Mouse (Mus musculus) liver, embryonic 14.5 days (tissue): ENCODE data around the gene Mical3. TPM values are rescaled to one million over a fixed set of nuclear protein-coding genes. Genes with fewer than 3 reads are reported as not detected.

Experiments used
- ATAC-seq: fragments of 200-750 bp; cut with Nextera tagmentation; 2 replicates; pipeline ENCODE4 v1.8.0; 2017; ENCODE audit warnings: moderate number of reproducible peaks, mild to moderate bottlenecking, moderate library complexity; ENCODE audit not compliant: insufficient read depth
- DNase-seq, 3 experiments: peaks; one replicate each; pipeline ENCODE4 v3.0.0-alpha.2; 2012 to 2013; ENCODE audit warnings: low read depth in 3 of 3, low spot score in 3 of 3
- H3K27ac ChIP-seq: fragments of 300-500 bp; sonication (generic); 2 replicates; pipeline ENCODE4 v1.5.1; 2014; ENCODE audit warnings: moderate library complexity, mild to moderate bottlenecking, control low read depth, inconsistent platforms
- H3K27me3 ChIP-seq: fragments of 300-500 bp; sonication (generic); 2 replicates; pipeline ENCODE4 v1.6.1; 2014; ENCODE audit warnings: mild to moderate bottlenecking, low read length, moderate library complexity; ENCODE audit not compliant: control insufficient read depth, insufficient read depth
- H3K36me3 ChIP-seq: fragments of 300-500 bp; sonication (generic); replicated peaks from 2 replicates; pipeline ENCODE4 v1.6.1; 2014; ENCODE audit warnings: low read depth; ENCODE audit not compliant: control insufficient read depth, insufficient read depth
- H3K4me1 ChIP-seq, 2 experiments: fragments of 200-500 bp in 1 of 2; fragments of 300-500 bp in 1 of 2; sonication (generic) in 1 of 2; replicated peaks; 2 replicates each; pipeline ENCODE4 v1.6.1; 2012 to 2014; ENCODE audit warnings: antibody characterized with exemption in 1 of 2, inconsistent platforms in 1 of 2, low read length in 1 of 2; ENCODE audit not compliant: control insufficient read depth in 2 of 2, insufficient read depth in 2 of 2
- H3K4me2 ChIP-seq: fragments of 300-500 bp; sonication (generic); 2 replicates; pipeline ENCODE4 v1.6.1; 2014; ENCODE audit warnings: low read depth, mild to moderate bottlenecking, control low read depth, moderate library complexity
- H3K4me3 ChIP-seq, 2 experiments: fragments of 200-500 bp in 1 of 2; fragments of 300-500 bp in 1 of 2; sonication (generic) in 1 of 2; 2 replicates each; pipeline ENCODE4 v1.5.1; 2012 to 2014; ENCODE audit warnings: low read depth in 2 of 2, low read length in 2 of 2, mild to moderate bottlenecking in 2 of 2, control low read depth in 1 of 2, inconsistent platforms in 1 of 2, moderate library complexity in 1 of 2; ENCODE audit not compliant: insufficient read depth in 1 of 2
- H3K9ac ChIP-seq: fragments of 300-500 bp; sonication (generic); replicated peaks from 2 replicates; pipeline ENCODE4 v1.6.1; 2014; ENCODE audit warnings: mild to moderate bottlenecking, control low read depth, moderate library complexity
- H3K9me3 ChIP-seq: fragments of 300-500 bp; sonication (generic); 2 replicates; pipeline ENCODE4 v1.6.1; 2016; ENCODE audit warnings: low read length, mixed read lengths; ENCODE audit not compliant: control insufficient read depth
- CTCF ChIP-seq: IDR thresholded peaks from 2 replicates; pipeline ENCODE4 v1.5.1; 2016; ENCODE audit warnings: antibody characterized with exemption, low read depth, control low read depth
- EP300 ChIP-seq: IDR thresholded peaks from 2 replicates; pipeline ENCODE4 v1.6.1; 2016; ENCODE audit warnings: antibody characterized with exemption, low read depth
- WGBS: fragments of 180-500 bp; shearing (Covaris S2); extraction: QIAGEN DNeasy Blood & Tissue Kit; methylation state at CpG from one replicate; pipeline ENCODE4 v1.1.7; 2014; ENCODE audit not compliant: insufficient replicate concordance; 5-methylcytosine and 5-hydroxymethylcytosine counted together
- polyA plus RNA-seq, 2 experiments: library from polyadenylated mRNA; depleted of rRNA in 1 of 2; stranded (reverse) in 1 of 2; unstranded in 1 of 2; fragments of >200 nt; fragmentation: Nextera tagmentation in 1 of 2; extraction: Ambion mirVana in 1 of 2; gene quantifications; 2 replicates each; pipeline versions ENCODE4 v1.2.1 to v1.2.3; 2012 to 2014

Gene Mical3
- polyA plus RNA-seq, 2 experiments, result 8.1 to 9.4 TPM

- DNase-seq, result no peak
- H3K36me3 ChIP-seq, result no peaks in the 10 kb centered on the region; the same call in 1 of the 2 replicates
- peaks cover 61 to 88% of the 10 kb centered on the region in 2 experiments for H3K4me1 ChIP-seq
Observed at GRCm38 (mm10) chr6:121098511-121099227, 32.1 kb downstream of the Mical3 start.

GRCm38 (mm10) chr6:121098109-121098508 is 32.7 kb downstream of the Mical3 start:
- Histone ChIP-seq H3K4me2 (no peak overlapping the region), H3K27me3 (no peaks in the 10 kb centered on the region), H3K9me3 (no peaks in the 10 kb centered on the region), H3K27ac (no peak overlapping the region), H3K9ac (no peak overlapping the region), H3K36me3 (no peaks in the 10 kb centered on the region; the same call in 1 of the 2 replicates), H3K4me1 (peaks cover 67 to 89% of the 10 kb centered on the region in 2 experiments), H3K4me3 (no peak overlapping the region)
- DNase-seq, result no peak
- 59% methylated on average over 9 of the region's 9 CpGs for WGBS
- no peak for ATAC-seq
- TF ChIP-seq EP300 (no peak), CTCF (no peak)

More at GRCm38 (mm10) chr6:121098511-121099227, 32.1 kb downstream of the Mical3 start:
- no peak for TF ChIP-seq EP300
- no peak for TF ChIP-seq CTCF
- no peak overlapping the region; the same call in 1 of the 2 replicates for H3K27ac ChIP-seq
- no peak overlapping the region; the same call in 1 of the 2 replicates for H3K4me2 ChIP-seq
- no peak overlapping the region for H3K4me3 ChIP-seq
- H3K9ac ChIP-seq, result no peak overlapping the region; the same call in 1 of the 2 replicates
- no peaks in the 10 kb centered on the region for H3K27me3 ChIP-seq
- 50% methylated on average over 9 of the region's 9 CpGs for WGBS
- ATAC-seq, result no peak
- no peaks in the 10 kb centered on the region for H3K9me3 ChIP-seq

- no peak for DNase-seq
- H3K4me3 ChIP-seq, result no peak overlapping the region
- peak overlapping the region; percentile 14 for H3K27ac ChIP-seq
- H3K9ac ChIP-seq, result no peak overlapping the region
- 78% methylated on average over 8 of the region's 8 CpGs for WGBS
- H3K36me3 ChIP-seq, result no peaks in the 10 kb centered on the region
- H3K4me1 ChIP-seq, result peaks cover 74 to 94% of the 10 kb centered on the region in 2 experiments
- H3K4me2 ChIP-seq, result no peak overlapping the region
- H3K27me3 ChIP-seq, result no peaks in the 10 kb centered on the region
- ATAC-seq, result no peak
- no peak for TF ChIP-seq EP300
- TF ChIP-seq CTCF, result no peak
- no peaks in the 10 kb centered on the region for H3K9me3 ChIP-seq
Observed at GRCm38 (mm10) chr6:121096862-121097261, 33.9 kb downstream of the Mical3 start.

- no peak for TF ChIP-seq EP300
- Histone ChIP-seq H3K9ac (no peak overlapping the region), H3K4me1 (peaks cover 74 to 94% of the 10 kb centered on the region in 2 experiments), H3K27ac (peak overlapping the region; percentile 14; the same call in 1 of the 2 replicates), H3K36me3 (no peaks in the 10 kb centered on the region), H3K27me3 (no peaks in the 10 kb centered on the region), H3K4me2 (no peak overlapping the region), H3K9me3 (no peaks in the 10 kb centered on the region), H3K4me3 (no peak overlapping the region)
- ATAC-seq (no peak), DNase-seq (no peak)
- 75% methylated on average over 8 of the region's 8 CpGs for WGBS
Observed at GRCm38 (mm10) chr6:121096390-121096789, 34.4 kb downstream of the Mical3 start.

GRCm38 (mm10) chr6:121093662-121094408 is 37.0 kb downstream of the Mical3 start:
- peak overlapping the region; percentile 85 for H3K27ac ChIP-seq
- H3K9me3 ChIP-seq, result no peaks in the 10 kb centered on the region
- H3K9ac ChIP-seq, result peak overlapping the region; percentile 70
- H3K4me1 ChIP-seq, result peaks cover 73 to 82% of the 10 kb centered on the region in 2 experiments
- WGBS, result 15% methylated on average over 8 of the region's 8 CpGs
- peak; percentile 85 to 87 (median 86) for DNase-seq
- peak; percentile 96 for ATAC-seq
- TF ChIP-seq EP300 (peak; percentile 81), CTCF (no peak)
- no peaks in the 10 kb centered on the region for H3K27me3 ChIP-seq
- H3K4me3 ChIP-seq, result peak overlapping the region; percentile 23 to 38; a peak in 3 of 4 replicates
- H3K4me2 ChIP-seq, result peak overlapping the region; percentile 81
- H3K36me3 ChIP-seq, result no peaks in the 10 kb centered on the region; the same call in 1 of the 2 replicates
